Mouse (Mus musculus): ENCODE measurements around the gene Nkain4. TPM values are rescaled to one million over a fixed set of nuclear protein-coding genes. Genes with fewer than 3 reads are reported as not detected.

The Nkain4 gene
- polyA plus RNA-seq, 1 experiment from 2014 or later, result 86.5 TPM

DNA sequence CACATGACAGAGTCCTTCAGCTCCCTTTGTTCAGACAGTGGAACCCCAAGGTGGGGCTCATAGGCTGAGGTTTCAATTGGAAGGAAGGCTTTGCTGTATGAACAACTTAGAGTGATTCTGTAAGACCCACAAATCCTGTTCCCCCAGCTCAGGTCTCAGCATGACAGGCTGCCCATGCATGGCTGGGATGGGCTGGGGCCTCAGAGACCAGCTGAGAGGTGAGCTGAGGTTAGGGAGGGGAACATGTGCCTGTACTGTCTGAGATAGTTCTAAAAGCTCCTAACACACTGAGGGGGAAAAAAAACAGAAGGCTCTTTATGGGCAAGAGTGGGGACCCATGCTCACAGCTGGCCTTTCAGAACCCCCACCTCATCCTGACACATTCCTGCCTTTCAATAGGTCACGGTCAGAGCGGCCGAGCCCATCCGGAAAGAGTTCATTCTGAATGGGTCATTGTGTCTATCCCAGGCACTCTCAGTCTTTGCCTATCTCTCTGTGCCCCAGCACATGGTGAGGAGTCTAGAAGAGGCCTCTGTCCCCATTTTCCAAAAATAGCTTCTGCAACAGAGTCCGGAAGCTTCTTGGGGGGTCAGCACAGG is 33.0 kb upstream of the Nkain4 start:
- Histone ChIP-seq H3K27me3 (ENCODE audit: control insufficient read depth, insufficient read depth, low read length) (no peaks in the 10 kb centered on the region), H3K9me3 (ENCODE audit: control insufficient read depth, low read length) (no peaks in the 10 kb centered on the region), H3K27ac (ENCODE audit: low read depth, low read length) (no peak overlapping the region), H3K4me1 (ENCODE audit: control insufficient read depth, insufficient read depth, low read length) (0 out of 2 replicates have a peak, but pooled peaks cover 5% of the 10 kb centered on the region), H3K4me2 (ENCODE audit: low read depth, low read length) (no peak overlapping the region), H3K4me3 (ENCODE audit: low read depth, low read length) (no peak overlapping the region), H3K9ac (replicated peaks; ENCODE audit: low read depth, low read length) (no peak overlapping the region), H3K36me3 (ENCODE audit: control insufficient read depth, insufficient read depth, low read length) (peaks cover 3% of the 10 kb centered on the region; the same call in 1 of the 2 replicates)
- 29% methylated on average over 5 of the region's 5 CpGs for WGBS
- ATAC-seq (ENCODE audit: low read depth), result 0 out of 2 replicates have a peak, but pooled peaks have one; percentile 14

DNA sequence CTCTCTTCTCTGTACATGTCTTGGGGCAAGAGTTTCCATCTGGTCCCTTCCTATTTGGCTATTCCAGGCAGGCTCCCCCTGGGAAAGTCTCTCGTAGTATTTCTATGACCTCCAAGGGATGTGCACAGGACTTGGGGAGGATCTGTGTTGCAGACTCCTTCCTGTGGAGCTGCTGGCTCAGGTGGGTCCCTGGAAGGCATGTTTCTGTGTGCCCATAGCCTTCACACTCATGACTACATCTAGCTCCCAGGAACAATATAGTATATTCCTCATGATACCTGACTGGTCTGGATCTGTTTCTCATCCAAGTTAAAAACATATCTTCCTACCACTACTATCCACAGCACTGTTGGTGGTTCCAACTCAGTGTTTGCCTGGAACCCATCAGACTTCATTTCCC is 32.5 kb upstream of the Nkain4 start:
- Histone ChIP-seq H3K27ac (ENCODE audit: low read depth, low read length) (no peak overlapping the region), H3K4me1 (ENCODE audit: control insufficient read depth, insufficient read depth, low read length) (0 out of 2 replicates have a peak, but pooled peaks cover 5% of the 10 kb centered on the region), H3K4me3 (ENCODE audit: low read depth, low read length) (no peak overlapping the region), H3K27me3 (ENCODE audit: control insufficient read depth, insufficient read depth, low read length) (no peaks in the 10 kb centered on the region), H3K4me2 (ENCODE audit: low read depth, low read length) (no peak overlapping the region), H3K36me3 (ENCODE audit: control insufficient read depth, insufficient read depth, low read length) (peaks cover 8% of the 10 kb centered on the region), H3K9ac (replicated peaks; ENCODE audit: low read depth, low read length) (no peak overlapping the region), H3K9me3 (ENCODE audit: control insufficient read depth, low read length) (no peaks in the 10 kb centered on the region)
- no peak for ATAC-seq (ENCODE audit: low read depth)
- WGBS, result 33% methylated on average over 1 of the region's 1 CpGs

DNA sequence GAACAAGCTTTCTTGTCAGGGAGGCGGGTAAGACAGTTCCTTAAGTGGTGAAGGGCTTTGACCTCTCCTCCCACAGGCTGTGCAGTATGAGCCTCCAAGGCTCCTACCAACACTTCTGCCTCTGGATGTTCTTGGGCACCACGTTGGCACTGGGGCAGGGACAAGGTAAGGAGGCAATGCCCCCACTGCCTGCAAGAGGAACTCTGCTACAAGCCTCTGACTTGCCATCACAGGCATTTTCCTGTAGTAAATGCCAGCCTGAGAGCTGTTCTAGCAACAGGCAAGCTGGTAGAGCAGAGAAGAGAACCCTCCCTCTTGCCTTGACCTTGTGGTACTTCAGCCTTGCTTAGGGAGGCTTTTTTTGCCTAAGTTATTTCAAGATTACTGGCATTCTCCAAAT is 31.9 kb upstream of the Nkain4 start, which contains the start of gene Col20a1:
Col20a1 (plus strand) TSS at position 87 of the 400 bp plus-strand sequence.
- WGBS, result 59% methylated on average over 2 of the region's 2 CpGs
- no peak for ATAC-seq (ENCODE audit: low read depth)

DNA sequence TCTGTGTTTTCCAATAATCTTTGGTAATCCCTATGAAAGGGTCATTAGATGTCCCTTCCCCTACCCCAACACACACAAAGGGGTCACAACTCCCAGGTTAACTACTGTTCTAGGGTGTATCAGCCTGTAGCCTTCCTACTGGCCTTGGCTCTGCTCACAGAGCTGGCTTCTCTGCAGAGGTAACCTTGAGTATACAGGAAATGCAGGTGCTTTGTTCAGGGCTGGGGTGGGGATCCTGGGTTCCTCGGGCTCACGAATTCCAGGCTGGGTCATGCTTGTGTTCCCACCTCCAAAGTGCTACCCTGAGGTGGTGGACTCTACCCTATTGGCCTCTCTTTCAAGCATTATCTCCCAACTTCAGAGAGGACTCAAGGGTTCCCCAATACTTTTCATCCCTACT is 31.1 kb upstream of the Nkain4 start:
- Histone ChIP-seq H3K27me3 (ENCODE audit: control insufficient read depth, insufficient read depth, low read length) (no peaks in the 10 kb centered on the region), H3K4me3 (ENCODE audit: low read depth, low read length) (no peak overlapping the region), H3K36me3 (ENCODE audit: control insufficient read depth, insufficient read depth, low read length) (peaks cover 22% of the 10 kb centered on the region), H3K9ac (replicated peaks; ENCODE audit: low read depth, low read length) (no peak overlapping the region), H3K9me3 (ENCODE audit: control insufficient read depth, low read length) (no peaks in the 10 kb centered on the region), H3K4me2 (ENCODE audit: low read depth, low read length) (no peak overlapping the region), H3K4me1 (ENCODE audit: control insufficient read depth, insufficient read depth, low read length) (0 out of 2 replicates have a peak, but pooled peaks cover 5% of the 10 kb centered on the region), H3K27ac (ENCODE audit: low read depth, low read length) (no peak overlapping the region)
- 82% methylated on average over 2 of the region's 2 CpGs for WGBS
- ATAC-seq (ENCODE audit: low read depth), result no peak

More for the DNA sequence above, 31.9 kb upstream of the Nkain4 start, which contains the start of gene Col20a1:
- no peak within 1 kb of the TSS for H3K4me2 ChIP-seq (ENCODE audit: low read depth, low read length)
- no peak within 1 kb of the TSS for H3K4me3 ChIP-seq (ENCODE audit: low read depth, low read length)
- no peaks in the 10 kb centered on the region for H3K27me3 ChIP-seq (ENCODE audit: control insufficient read depth, insufficient read depth, low read length)
- no peaks in the 10 kb centered on the region for H3K9me3 ChIP-seq (ENCODE audit: control insufficient read depth, low read length)
- no peak within 1 kb of the TSS for H3K27ac ChIP-seq (ENCODE audit: low read depth, low read length)
- H3K4me1 ChIP-seq (ENCODE audit: control insufficient read depth, insufficient read depth, low read length), result 0 out of 2 replicates have a peak, but pooled peaks cover 5% of the 10 kb centered on the region
- H3K36me3 ChIP-seq (ENCODE audit: control insufficient read depth, insufficient read depth, low read length), result peaks cover 14% of the 10 kb centered on the region
- no peak within 1 kb of the TSS for H3K9ac ChIP-seq (replicated peaks; ENCODE audit: low read depth, low read length)

DNA sequence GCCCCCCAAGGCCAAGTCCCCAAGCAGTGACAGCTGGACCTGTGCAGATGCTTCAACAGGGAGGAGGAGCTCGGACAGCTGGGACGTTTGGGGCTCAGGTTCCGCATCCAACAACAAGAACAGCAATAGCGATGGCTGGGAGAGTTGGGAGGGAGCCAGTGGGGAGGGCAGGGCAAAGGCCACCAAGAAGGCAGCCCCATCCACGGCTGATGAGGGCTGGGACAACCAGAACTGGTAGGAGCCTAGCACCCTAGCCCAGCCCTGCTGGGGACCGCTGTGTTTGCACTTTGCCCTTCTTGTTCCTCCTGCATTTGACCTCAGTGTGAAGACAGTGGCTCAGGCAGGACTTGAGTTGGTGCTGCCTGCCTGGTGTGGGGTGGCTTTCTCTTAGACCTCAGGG is 26.6 kb upstream of the Nkain4 start:
- 77% methylated on average over 6 of the region's 6 CpGs for WGBS
- Histone ChIP-seq H3K9me3 (ENCODE audit: control insufficient read depth, low read length) (no peaks in the 10 kb centered on the region), H3K36me3 (ENCODE audit: control insufficient read depth, insufficient read depth, low read length) (peaks cover 56% of the 10 kb centered on the region), H3K4me3 (ENCODE audit: low read depth, low read length) (no peak overlapping the region), H3K27me3 (ENCODE audit: control insufficient read depth, insufficient read depth, low read length) (no peaks in the 10 kb centered on the region), H3K9ac (replicated peaks; ENCODE audit: low read depth, low read length) (no peak overlapping the region), H3K4me2 (ENCODE audit: low read depth, low read length) (no peak overlapping the region), H3K4me1 (ENCODE audit: control insufficient read depth, insufficient read depth, low read length) (no peaks in the 10 kb centered on the region), H3K27ac (ENCODE audit: low read depth, low read length) (no peak overlapping the region)
- ATAC-seq (ENCODE audit: low read depth), result no peak

DNA sequence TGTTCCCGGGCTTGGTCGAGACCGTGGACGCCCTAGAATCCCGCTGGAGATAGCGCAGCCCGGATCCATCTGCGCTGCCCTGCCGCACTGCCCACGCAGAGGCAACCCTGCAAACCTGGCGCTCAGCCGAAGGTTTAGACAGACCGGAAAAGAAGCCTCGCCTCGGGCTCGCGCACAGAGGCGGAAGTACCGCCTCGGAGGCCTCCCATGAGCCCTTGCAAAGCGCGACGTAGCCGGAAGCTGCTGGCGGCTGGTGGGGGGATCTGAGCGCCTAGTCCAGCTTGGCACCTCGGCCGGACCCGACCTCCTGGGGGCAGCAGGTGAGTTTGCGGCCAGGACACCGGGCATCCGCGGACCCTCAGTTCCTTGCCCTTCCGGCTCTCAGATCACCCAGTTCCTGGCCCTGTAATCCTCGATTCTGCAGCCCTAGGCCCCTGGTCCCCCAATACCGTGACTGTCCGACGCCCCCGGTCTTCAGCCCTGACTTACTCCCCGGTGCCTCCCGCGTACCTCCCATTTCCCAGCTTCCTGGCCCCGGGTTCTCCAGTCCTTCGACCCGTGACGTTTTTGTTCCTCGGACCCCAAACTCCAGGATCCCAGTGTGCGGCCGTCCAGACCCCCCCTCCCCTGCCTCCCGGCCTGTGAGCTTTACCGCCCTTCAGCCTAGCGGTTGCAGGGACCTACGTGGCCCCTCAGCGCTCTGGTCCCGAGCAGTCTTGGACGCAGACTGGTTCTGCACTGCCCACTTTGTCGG is 12.7 kb upstream of the Nkain4 start, which contains the start of gene Arfgap1:
Arfgap1 (plus strand) TSS at position 216 of the 754 bp plus-strand sequence.
- peak within 1 kb of the TSS; percentile 84 for H3K27ac ChIP-seq (ENCODE audit: low read depth, low read length)
- WGBS, result under 1% methylated on average over 56 of the region's 57 CpGs
- ATAC-seq (ENCODE audit: low read depth), result peak; percentile 93
- H3K9ac ChIP-seq (replicated peaks; ENCODE audit: low read depth, low read length), result peak within 1 kb of the TSS; percentile 80
- H3K36me3 ChIP-seq (ENCODE audit: control insufficient read depth, insufficient read depth, low read length), result peaks cover 17% of the 10 kb centered on the region
- H3K27me3 ChIP-seq (ENCODE audit: control insufficient read depth, insufficient read depth, low read length), result no peaks in the 10 kb centered on the region
- H3K4me3 ChIP-seq (ENCODE audit: low read depth, low read length), result peak within 1 kb of the TSS; percentile 59
- peaks cover 9% of the 10 kb centered on the region for H3K4me1 ChIP-seq (ENCODE audit: control insufficient read depth, insufficient read depth, low read length)
- H3K9me3 ChIP-seq (ENCODE audit: control insufficient read depth, low read length), result no peaks in the 10 kb centered on the region
- H3K4me2 ChIP-seq (ENCODE audit: low read depth, low read length), result peak within 1 kb of the TSS; percentile 95

DNA sequence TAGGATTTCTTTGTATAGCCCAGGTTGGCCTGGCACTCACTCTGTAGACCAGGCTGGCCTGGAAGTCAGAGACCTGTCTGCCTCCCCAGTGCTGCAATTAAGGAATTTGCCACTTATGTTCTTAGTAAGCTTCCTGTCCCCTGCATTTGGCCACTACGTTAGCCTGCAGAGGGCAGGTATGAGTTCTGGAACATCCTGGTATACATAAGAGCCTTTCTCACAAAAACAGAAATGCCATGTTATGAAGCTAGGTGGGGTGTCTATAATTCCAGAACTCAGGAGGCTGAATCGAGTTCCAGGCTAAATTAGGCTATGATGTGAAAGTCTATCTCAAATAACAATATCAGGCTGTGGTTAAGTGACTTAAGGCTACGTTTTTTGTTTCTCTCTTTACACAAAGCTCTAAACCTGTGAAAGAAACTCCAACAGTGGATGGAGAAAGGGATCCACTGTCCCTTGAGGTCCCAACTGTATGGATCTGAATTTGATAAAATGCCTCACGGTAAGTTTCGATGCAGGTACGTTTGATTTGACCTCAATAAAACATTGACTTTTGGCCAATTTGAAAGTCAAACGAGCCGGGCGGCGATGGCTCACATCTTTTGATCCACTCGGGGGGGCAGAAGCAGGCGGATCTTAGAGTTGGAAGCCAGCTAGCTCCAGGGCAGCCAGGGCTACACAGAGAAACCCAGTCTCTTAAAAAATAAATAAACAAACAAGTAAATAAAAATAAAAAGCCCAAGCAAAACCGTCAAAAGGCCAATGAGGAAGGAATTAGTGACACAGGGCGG is 11.8 kb upstream of the Nkain4 start:
- Histone ChIP-seq H3K4me2 (ENCODE audit: low read depth, low read length) (peak overlapping the region; percentile 95), H3K27ac (ENCODE audit: low read depth, low read length) (peak overlapping the region; percentile 84), H3K9ac (replicated peaks; ENCODE audit: low read depth, low read length) (peak overlapping the region; percentile 80), H3K36me3 (ENCODE audit: control insufficient read depth, insufficient read depth, low read length) (peaks cover 8% of the 10 kb centered on the region), H3K4me1 (ENCODE audit: control insufficient read depth, insufficient read depth, low read length) (peaks cover 9% of the 10 kb centered on the region), H3K27me3 (ENCODE audit: control insufficient read depth, insufficient read depth, low read length) (no peaks in the 10 kb centered on the region), H3K4me3 (ENCODE audit: low read depth, low read length) (peak overlapping the region; percentile 59), H3K9me3 (ENCODE audit: control insufficient read depth, low read length) (no peaks in the 10 kb centered on the region)
- no peak for ATAC-seq (ENCODE audit: low read depth)
- 15% methylated on average over 14 of the region's 14 CpGs for WGBS

DNA sequence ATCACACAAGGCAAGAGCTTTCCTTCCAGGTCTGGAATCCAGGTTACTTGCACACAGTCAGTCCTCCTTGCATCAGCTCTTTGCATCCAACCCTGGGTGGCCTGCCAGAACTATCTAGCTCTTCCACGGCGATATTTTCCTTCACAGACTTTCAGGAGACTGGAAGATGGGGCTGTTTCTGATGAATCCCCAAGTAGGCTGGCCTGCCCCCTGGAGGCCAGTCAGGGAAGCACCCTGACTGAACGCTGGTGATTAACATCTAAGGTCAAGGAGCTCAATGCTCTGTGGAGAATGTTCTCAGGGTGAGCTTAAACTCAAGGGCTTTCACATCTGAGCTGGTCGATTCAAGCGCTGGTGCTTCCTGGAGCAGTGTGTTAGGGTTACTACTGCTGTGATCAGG is 9.5 kb upstream of the Nkain4 start:
- H3K36me3 ChIP-seq (ENCODE audit: control insufficient read depth, insufficient read depth, low read length), result no peaks in the 10 kb centered on the region
- H3K9me3 ChIP-seq (ENCODE audit: control insufficient read depth, low read length), result no peaks in the 10 kb centered on the region
- no peak overlapping the region for H3K4me3 ChIP-seq (ENCODE audit: low read depth, low read length)
- H3K27ac ChIP-seq (ENCODE audit: low read depth, low read length), result no peak overlapping the region
- H3K4me2 ChIP-seq (ENCODE audit: low read depth, low read length), result no peak overlapping the region
- peaks cover 9% of the 10 kb centered on the region for H3K4me1 ChIP-seq (ENCODE audit: control insufficient read depth, insufficient read depth, low read length)
- 5% methylated on average over 5 of the region's 5 CpGs for WGBS
- no peak overlapping the region for H3K9ac ChIP-seq (replicated peaks; ENCODE audit: low read depth, low read length)
- peak; percentile 5; the same call in 1 of the 2 replicates for ATAC-seq (ENCODE audit: low read depth)
- H3K27me3 ChIP-seq (ENCODE audit: control insufficient read depth, insufficient read depth, low read length), result no peaks in the 10 kb centered on the region

All from neural tube, embryonic 14.5 days (tissue).